Mouse (Mus musculus) heart, postnatal 25 days (tissue): ENCODE results near the gene Smo. TPM values are rescaled to one million over a fixed set of nuclear protein-coding genes. Genes with fewer than 3 reads are reported as not detected.

Source experiments
- DNase-seq: peaks from one replicate; pipeline ENCODE4 v3.0.0; 2022; ENCODE audit warnings: low spot score
- intact Hi-C: fragments of 180-260 bp; cut with DNase I; formaldehyde crosslinking; loops from one replicate; pipeline ENCODE4 v1.15.1; 2025
- total RNA-seq, 2 experiments: library from RNA; stranded (reverse); gene quantifications; 2 replicates each; pipeline ENCODE4 v1.2.3; 2021

Smo gene
- total RNA-seq, 2 experiments from 2014 or later: 9.4 to 10.3 TPM

DNA sequence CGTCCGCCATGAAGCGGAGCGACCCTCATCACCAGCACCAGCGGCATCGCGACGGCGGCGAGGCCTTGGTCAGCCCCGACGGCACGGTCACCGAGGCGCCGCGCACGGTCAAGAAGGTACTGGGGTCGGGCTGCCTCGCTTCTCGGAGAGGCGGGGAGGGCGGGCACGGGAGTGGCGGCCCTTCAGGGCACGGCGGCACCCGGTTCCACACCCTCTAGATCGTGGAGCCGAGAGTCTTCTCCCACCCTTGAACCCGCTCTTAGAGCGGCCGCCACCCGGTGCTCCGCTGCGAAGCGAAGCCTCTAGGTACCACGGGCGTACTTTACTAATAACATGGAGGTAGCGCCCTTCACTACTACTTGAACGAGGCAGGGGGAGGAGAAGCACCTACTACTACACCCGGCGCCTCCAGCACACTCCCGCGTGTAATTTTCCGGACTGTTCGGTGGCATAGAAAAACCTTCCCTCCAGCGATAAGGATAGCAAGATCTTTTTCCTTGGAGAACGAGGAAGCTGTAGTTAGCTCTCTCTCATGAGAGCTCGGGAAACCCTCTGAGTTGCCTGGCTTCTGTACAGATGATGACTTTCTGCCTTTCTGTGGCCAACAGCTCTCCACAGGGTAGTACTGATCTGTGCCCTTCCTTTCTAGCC lies 33.6 kb downstream of the Smo start:
- DNase-seq: no peak
- intact Hi-C loops: loop anchor here (5.0 kb wide), 2 partner anchors 77 to 278 kb away; partner anchors contain the start of genes Nrf1 and Tspan33

DNA sequence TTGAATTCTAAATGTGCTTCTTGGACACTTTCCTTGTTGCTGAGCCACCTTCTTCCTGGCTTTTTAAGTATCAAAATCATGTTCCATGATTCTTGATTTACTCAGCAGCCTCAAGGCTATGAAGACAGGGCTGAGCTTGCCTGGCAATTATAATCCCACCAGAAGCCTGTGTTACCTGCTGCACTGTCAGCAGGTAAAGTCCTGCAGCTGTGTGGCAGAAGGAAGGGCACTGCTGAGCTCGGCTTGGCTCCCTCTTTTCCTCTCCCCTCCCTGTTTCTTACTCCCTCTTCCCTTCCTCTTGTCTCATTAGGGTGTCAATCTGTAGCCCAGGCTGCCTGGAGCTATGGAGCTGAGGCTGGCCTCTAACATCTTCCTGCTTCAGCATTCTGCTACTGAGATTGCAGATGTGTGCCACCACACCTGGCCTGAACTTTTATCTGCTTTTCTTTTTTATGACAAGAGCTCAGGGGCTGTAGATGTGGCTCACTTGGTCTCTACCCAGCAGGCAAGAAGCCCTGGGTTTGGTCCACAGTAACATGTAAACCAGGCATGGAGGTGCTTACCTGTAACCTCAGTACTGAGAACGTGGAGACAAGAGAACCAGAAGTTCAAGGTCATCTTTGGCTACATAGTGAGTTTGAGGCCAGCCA lies 35.5 kb downstream of the Smo start:
- no peak for DNase-seq
- intact Hi-C loops: no loop called here

DNA sequence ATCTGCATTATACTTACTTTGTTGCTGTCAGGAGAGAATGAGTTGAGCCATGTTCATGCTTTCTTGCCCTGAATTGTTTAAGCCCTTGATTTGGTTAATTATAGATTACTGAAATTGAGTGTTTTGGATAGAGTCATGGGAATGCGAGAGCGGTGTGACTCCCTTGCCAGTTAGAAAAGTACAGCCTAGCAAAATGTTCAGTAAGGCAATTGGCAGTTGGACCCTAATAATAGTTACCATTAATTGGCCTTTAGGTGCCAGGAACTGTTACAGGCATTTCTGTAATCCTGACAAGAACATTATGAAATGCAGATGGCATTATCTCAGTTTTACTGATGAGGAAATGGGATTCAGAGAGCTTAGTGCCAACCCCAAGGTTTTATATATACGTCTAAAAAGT lies 36.9 kb downstream of the Smo start:
- no peak for DNase-seq
- intact Hi-C loops: no loop called here

DNA sequence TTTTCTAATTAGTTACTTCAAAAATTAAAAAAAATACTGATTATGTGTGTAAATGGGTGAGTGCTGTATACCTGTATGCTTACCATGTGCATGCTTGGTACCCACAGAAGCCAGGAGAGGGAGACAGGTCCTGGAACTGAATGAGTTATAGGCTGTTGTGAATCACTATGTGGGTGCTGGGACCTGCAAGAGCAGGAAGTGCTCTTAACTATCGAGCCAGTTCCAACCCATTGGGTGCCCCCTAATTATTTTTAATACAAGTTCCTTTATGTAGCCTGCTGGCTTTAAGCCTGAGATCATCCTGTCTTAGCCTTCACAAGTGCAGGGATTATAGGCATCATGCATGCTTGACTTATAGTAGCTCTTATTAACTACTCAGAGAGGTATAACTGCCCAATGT lies 38.9 kb downstream of the Smo start:
- DNase-seq: no peak
- intact Hi-C loops: no loop called here

DNA sequence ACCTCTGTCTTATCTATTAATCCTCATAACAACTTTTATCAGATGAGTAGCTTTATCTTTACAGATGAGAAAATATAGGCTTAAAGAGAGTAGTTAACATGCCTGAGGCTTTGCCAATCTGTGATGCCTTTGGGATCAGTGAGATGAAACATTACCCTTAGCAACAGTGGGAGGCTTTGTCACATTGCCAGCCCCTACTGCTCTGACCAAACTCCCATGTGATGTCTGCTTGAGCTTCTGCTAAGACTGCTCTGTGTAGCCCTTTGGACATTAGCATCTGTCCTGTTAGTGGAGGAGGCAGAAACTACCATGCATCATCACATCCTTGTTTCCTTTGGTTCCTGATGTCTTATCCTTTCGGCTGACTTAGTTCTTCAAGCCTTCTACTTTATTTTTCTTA lies 40.3 kb downstream of the Smo start:
- intact Hi-C loops: no loop called here
- DNase-seq: no peak

DNA sequence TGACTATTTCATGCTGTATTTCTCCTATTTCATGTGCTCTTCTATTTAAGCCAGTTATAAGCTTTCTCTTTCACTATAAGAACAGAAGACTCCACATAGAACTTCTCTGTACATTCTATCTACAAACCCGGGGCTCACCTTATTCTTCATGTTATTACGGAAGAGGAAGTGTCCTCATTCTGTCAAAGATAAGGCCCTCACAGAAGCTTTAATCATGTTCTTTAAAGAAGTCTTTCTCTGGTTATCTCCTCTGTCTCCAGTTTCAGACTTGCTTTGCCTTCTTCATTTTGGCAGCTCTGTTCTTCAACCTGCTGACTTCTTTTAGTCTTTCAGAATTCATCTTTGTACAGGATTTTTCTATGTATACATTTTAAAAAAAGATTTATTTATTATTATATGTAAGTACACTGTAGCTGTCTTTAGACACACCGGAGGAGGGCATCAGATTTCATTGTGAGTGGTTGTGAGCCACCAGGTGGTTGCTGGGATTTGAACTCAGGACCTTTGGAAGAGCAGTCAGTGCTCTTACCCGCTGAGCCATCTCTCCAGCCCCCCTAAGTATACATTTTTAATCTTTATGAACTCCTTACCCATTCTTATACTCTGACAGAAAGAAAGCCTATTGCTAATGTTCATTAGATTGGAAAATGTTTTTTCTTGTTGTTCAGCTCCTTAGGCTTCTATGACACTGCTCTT lies 41.4 kb downstream of the Smo start:
- DNase-seq: no peak
- intact Hi-C loops: no loop called here

DNA sequence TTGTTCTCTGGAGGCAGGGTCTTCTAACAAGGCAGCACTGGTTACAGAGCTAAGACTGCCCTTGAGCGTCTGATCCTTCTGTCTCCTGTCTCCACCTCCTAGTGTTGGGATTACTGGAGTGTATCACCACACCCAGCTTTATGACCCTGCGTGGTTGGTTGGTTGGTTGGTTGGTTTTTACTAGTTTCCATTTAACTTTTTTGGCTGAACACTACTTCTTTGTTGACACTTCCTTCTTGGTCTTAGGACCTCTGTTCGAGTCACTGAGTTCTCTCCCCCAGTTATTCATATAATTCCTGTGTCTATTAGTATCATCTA lies 41.9 kb downstream of the Smo start:
- no peak for DNase-seq
- intact Hi-C loops: no loop called here

DNA sequence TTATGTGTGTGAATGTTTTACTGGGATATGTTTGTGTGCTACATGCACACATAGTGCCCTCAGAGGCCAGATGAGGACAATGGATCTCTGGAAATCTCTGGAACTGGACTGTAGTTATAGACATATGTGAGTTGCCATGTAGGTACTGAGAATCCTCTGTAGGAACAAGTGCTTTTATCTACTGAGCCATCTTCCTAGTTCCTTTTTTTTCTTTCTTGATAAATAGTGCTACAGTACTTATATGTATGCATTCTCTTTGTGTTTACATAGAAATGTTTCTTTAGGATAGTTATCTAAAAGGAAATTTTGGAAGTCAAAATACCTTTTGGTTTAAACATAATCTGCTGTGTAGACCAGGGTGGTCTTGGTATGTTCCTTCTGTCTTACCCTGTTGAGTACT lies 44.8 kb downstream of the Smo start:
- intact Hi-C loops: no loop called here
- no peak for DNase-seq

DNA sequence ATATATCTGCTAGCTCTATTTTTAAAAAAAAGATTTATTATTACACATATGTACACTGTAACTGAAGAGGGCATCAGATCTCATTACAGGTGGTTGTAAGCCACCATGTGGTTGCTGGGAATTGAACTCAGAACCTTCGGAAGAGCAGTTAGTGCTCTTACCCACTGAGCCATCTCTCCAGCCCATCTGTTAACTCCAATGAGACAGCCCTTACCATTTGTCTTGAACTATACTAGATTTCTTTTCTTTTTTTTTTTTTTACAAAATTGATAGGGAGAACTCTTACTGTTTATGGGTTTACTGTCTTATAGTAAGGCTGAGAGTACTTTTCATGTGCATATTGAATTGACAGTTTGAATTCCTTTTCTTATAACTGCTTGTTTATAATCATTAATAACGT lies 45.3 kb downstream of the Smo start:
- intact Hi-C loops: no loop called here
- DNase-seq: no peak

DNA sequence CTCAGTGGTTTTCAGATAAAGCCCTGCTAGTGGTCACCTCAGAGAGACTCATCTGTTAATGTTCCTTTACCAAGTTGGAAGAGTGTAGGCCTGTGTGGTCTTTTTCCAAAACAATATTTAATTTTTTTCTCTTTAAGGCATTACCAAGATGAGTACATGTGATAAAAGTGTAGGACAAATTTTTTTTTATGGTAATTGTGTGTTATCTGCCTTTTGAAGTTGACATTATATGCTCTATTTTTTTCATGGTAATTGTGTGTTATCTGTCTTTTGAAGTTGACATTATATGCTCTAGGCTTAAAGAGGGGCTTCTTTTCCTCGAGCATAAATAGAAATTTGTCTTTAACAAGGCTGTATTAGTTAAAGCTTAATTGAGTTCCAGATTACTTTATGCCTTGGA lies 46.9 kb downstream of the Smo start:
- intact Hi-C loops: no loop called here
- no peak for DNase-seq

DNA sequence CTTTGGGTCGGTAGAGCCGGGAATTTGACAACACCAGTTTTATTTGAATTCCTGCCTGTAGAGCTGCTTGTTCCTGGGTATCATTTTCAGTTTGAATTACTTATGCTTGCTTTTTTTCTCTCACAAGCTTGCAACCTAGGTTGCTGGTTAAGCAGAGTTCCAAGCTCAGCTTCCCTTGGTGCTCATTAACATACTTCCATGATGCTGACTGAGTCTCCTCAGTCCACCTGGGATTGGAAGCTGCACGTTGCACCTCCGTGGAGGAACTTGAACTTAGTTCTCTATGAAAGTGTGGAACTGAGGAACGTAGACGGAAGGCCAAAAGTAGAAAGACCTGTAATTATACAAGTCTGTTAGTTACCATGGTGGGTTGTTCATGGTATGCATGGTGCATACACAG lies 48.7 kb downstream of the Smo start:
- intact Hi-C loops: no loop called here
- DNase-seq: no peak

DNA sequence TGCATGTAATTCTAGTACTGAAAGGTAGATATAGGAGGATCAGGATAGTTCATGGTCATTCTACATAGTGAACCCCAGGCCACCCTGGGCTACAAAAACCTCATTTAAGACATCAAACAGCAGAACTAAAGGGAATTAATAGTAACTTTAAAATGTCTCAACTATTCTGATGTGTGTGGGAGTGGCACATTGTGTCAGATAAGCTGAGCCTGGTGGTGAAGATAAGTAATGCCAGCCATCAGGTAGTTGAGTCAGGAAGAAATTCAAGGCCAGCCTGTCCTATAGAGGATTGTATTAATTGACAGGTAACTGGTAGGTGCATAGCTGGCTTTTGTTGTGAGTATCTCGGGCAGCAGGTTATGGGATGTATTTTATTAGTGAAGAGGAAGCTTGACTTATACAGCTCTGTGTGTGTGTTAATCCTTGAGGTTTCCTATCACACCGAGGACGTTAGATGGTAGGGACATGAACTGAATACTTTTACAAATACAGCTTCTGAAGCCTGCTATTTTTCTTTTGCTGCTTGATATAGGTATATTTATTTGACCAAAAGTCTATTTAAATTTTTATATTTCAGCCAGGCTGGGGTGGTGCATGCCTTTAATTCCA lies 49.2 kb downstream of the Smo start:
- no peak for DNase-seq
- intact Hi-C loops: no loop called here

DNA sequence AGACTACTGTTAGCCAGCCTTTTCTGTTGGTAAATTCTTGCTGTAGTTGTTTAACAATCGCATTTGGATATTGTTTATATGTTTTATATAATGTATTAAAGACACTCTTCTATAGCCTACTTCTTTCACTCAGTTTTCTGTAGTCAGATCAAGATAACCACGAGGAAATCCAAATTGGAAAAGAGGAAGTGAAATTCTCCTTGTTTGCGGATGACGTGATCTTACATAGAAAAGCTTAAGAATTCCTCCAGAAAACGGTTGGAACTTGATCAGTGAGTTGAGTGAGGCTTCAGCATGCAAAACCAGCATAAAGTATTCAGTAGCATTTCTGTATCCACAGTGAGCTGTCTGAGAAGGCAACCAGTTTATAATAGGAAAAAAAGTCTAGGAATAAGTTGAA lies 50.5 kb downstream of the Smo start:
- intact Hi-C loops: no loop called here
- DNase-seq: no peak

DNA sequence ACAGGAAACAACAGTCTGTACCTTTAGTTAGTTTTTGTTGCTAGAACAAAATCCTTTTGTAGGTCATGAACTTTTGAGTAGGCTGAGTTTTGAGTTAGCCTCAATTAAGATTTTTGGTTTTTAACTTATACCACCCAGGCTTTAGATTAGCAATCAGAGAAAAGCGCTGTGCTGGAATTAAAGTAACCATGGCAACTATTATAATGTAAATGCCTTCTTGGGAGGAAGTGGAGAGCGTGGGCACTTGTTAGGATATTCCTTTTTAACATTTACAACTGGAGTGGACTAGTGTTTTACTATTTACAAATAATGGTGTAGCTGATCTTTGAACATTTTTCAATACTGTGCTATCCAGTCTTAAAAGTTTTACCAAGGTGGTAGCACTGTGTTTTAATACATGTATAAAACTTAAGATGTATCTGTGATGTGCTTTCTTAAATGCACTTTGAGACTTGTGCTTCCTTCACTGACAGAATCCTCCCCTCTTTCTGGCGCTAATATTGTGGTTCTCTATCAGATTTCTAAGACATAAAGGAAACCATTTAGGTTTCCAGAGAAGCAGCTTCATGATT lies 53.6 kb downstream of the Smo start:
- intact Hi-C loops: no loop called here
- no peak for DNase-seq

DNA sequence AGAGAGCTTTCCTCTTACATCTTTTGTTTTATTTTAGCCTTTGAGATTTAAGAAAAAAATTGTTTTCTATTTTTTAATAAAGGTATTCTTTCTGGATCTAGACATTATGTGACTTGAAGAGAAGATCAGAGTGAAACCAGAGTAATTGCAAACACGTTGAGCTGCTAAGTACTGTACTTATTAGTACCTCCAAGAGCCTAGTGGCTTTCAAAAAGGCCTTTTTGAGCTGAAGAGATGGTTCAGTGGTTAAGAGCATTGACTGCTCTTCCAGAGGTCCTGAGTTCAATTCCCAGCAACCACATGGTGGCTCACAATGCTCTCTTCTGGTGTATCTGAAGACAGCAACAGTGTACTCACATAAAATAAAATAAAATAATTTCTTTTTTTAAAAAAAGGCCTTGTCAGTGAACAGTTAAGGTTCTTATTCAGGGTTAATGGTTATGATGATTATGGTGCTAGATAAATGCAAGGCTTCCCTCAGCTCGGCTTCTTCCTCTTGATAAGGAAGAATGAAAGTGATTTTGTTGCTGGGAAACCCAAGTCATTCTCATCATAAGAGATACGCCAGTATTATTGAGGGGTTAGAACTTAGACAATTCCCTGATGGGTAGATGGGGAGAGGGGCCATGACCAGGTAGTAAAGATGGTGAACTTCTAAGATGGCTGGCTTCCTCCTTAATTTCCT lies 54.9 kb downstream of the Smo start:
- intact Hi-C loops: no loop called here
- no peak for DNase-seq

DNA sequence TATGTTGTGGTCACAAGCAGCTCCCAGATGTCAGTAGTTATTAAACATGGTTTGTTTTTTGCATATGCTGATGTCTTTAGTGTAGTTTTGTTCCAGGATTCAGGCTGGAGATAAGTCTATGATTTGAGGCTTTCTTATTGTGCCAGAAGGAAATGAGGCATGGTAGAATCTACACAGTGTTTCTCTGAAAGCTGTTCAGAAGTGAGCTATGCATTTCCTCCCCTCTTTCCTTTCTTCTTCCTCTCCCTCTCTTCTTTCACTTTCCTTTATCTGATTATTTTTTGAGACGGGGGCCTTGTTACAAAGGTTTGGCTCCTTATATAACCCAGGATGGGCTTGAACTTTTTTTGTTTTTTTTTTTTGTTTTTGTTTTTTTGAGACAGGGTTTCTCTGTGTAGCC lies 58.2 kb downstream of the Smo start:
- intact Hi-C loops: no loop called here
- no peak for DNase-seq

DNA sequence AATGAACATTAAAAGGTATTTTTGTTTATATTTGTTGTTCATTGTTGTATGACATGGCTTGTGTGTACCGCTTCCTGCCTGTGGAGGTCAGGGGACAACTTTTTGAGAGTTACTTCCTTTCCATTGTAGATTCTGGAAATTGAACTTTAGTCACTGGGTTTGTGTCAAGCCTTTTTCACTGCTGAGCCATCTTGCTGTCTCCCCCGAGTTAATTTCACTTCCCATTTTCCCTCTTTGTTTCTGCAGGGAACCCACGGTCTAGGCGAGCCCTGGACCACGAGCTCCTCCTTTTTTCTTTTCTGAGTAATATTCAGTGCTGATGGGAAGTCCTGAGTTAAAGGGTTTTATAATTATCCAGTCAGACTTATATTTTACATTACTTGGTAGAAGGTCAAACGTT lies 59.3 kb downstream of the Smo start:
- no peak for DNase-seq
- intact Hi-C loops: no loop called here

DNA sequence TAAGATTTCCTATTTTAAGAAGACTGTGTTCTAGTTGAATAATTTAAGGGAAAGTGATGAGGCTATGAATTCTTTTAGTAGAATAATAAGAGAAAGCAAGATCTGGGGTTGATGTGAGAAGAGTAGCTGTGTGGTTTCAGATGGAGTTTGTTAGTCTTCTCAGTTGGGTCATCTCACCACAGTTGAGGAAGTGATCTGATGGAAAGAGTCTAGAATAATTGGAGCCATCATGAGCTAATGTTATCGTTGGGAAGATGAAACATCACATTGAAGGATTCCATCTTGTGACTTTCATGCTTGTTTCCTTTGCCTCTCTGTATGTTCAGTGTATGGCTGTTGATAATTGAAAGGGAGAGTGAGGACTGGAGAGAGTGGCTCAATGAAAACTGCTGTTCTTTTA lies 67.7 kb downstream of the Smo start:
- no peak for DNase-seq
- intact Hi-C loops: no loop called here

DNA sequence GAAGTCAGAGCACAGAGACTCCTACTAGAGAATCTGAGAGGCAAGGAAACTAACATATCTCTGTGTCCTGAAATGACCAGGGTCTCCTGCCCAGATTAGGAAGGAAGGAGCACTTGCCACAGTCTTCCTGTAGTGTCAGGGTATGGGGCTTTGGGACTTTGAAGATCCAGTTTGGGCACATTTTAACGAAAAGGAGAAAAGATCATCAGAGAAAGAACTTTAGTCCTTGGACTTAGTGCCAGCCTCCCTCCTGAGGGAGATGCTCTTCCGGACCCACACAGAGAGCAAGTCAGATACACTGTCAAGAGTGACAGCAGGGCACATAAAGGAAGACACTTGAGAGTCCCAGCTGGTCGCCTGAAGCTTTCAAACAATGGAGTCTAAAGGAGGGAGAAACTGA lies 68.7 kb downstream of the Smo start:
- intact Hi-C loops: no loop called here
- no peak for DNase-seq

DNA sequence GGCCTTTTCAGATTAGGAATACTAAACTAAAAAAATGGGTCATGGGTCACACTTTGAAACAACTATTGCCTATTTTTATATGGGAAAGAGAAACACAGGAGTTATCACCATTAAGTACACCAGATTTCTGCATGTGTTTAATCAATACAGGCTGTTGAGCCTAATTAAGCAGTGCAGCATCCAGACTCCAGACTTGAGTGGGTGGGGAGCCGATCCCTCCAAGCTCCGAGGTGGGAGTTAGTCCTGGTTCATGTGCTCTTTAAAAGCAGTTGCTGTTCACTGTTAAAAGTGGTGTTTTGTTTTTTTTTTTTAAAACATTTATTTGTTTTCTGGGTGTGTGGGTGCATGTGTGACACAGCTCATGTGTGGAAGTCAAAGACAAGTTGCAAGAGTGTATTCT lies 70.1 kb downstream of the Smo start:
- intact Hi-C loops: no loop called here
- no peak for DNase-seq
